Mouse (Mus musculus): ENCODE measurements at regions not wholly inside any gene's neighbourhood (a gene's known extent, or its start where the extent isn't known, plus 50 kb on each side); places are given as distances from the start of the nearest gene placed in this dataset.

DNA sequence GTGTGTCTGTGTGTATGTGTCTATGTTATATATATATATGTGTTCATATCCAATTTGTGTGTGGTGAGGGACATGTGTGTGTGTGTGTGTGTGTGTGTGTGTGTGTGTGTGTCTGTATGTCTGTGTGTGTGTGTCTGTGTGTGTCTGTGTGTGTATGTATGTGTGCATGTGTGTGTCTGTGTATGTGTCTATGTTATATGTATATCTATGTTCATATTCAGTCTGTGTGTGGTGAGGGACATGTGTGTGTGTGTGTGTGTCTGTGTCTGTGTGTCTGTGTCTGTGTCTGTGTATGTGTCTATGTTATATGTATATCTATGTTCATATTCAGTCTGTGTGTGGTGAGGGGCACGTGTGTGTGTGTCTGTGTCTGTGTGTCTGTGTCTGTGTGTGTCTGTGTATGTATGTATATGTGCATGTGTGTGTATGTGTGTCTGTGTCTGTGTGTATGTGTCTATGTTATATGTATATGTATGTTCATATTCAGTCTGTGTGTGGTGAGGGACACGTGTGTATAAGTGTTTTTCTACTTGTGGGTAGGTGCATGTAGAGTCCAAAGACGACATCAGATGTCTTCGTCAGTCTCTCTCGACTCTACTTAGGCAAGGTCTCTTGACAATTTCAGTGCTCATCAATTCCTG is 370.5 kb upstream of the Slc7a11 start:
- no peak for DNase-seq

DNA sequence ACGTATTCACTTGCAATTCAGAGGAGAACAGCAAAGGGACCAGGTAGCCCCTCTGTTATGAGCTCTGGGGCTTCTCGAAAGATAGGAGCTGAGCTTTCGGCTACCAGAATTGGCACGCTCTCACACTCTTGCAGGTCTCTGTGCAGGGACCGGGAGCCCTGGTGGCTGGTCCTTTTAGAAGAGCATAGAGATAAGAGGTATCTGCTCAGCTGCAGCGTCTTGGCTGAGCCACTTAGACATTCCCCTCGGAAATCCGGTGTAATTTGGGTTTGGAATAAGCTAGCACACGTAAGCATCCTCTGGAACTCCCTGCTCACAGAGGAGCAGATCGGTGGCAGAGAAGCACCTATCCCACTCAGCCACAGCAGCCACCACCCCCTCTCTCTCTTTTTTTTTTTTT is 372.3 kb upstream of the Slc7a11 start:
- peak; percentile 30 to 39 for DNase-seq

DNA sequence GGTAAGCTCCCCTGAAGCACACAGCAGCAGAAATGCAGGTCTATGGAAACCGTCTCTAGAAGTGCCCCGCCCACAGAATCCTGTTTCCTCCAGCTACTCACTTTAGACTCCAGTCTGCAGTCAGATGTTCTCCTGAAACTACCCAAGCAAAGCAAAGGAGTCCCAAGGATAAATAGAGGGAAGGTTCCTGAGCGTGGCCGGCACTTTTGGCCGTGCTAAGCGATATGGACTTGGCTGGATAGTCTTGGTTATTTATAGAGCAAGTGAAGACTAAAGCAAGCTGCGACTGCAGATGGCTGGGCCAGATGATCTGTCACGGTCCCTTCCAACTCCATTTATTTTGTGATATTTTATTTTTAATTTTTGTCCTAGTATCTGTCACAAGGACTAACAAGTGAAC is 373.1 kb upstream of the Slc7a11 start:
- peak; percentile 77 to 78 for DNase-seq

DNA sequence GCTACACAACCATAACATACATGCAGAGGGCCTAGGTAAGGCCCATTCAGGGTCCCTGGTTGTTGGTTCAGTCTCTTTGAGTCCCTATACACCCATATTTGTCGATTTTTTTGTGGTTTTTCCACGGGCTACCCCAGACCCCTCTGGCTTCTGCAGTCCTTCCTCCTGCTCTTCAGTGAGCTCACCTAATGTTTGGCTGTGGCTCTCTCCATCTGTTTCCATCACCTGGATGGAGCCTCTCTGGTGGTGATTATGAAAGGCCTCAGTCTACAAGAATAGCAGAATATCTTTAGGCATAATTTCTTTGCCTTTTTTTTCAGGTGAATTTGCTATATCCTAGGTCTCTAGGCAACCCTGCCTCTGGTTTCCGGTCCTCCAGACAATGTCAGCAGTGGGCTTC is 373.9 kb upstream of the Slc7a11 start:
- DNase-seq: peak in 1 of 2 experiments; percentile 46

DNA sequence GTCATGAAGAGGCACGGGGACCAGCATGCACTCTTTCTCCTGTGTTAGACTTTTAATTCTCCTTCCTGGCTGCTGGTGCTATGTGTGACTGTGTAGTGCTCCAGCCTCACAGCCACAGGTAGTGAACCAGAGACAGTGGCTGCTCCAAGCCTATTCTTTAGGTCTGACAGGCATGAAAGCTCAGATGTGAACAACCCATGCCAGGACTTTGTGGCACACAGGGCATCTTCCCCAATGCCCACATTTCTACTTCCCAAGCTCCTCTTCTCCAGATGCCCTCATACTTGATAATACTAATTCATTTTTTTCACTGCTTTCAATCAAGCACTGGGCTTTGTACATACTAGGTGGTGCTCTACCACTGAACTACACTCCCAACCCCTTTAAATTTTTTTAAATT is 377.4 kb upstream of the Slc7a11 start:
- no peak for DNase-seq

DNA sequence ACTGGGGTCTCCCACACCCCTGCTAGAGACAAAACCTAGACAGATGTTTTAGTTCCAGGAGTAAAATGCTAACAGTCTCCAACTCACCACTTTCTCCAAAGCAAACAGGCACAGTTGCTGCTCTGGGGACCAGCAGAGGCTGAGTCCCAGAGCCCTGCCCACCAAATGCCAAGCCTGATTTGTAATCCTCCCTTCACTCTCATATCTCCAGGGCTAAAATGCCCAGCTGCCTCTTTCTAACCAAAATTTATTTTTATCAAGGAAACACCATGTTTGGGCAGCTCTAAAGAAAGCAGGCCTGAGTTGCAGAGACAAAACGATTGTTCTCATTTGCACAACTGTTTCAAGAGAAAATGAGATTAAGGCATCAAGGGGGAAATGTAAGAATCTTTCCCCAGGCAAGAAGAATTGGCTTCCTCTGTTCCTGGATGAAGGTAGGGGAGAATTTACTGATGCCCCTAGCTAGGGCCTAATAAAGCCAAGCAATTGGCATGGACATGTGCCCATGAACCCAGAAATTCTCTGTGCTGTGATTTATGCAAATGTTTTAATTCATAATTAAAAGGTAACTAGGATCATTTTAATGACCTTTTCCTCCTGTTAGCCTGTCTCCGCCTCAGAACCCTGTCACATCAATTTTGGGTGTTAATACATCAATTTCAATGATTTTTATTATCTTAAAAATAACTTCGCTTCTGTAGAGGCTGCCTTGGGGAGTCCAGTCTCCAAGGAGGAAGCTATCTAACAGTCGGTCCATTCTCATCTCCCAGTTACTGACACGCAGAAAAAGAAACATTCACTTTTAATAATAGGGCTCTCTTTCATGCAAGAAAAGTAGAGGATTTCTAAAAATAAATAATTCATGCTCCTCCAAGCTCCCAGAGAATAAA is 382.4 kb upstream of the Slc7a11 start:
- no peak for DNase-seq

DNA sequence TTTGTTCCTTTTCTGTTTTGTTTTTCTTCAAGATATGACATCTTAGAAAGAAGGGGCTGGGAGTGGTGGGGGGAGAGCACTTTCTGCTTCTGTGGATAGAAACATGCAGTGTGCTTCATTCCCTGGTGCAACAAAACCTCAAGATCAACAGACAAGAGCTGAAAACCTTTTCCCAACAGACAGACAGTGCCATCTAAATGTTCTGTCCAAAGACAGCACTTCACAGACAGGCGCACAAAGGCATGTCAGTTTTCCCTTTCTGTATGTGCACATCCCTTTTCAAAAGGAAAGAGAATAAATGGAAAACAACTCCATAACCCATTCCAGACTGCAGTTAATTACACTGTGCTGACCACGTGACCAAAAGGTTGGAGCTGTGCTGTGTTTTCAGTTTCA is 383.0 kb upstream of the Slc7a11 start:
- DNase-seq: no peak

DNA sequence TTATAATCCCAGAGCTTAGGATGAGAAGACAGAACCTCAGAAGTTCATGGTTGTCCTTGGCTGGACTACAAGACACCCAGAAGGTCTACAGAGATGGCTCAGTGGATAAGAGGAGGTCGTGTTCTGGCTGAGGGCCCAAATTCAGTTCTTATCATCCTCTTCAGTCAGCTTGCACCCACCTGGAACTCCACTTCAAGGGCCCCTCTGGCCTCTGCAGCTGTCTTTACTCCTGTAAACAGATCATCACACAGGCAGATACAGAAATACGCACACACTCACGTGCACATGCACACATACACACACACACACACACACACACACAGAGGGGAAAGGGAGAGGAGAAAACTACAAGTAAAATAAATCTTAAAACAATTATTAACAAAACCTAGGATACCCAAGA is 385.8 kb upstream of the Slc7a11 start:
- DNase-seq: no peak

- no peak for DNase-seq
These were observed 387.0 kb upstream of the Slc7a11 start for GRCm38 (mm10) chr3:50830446-50830845.

DNA sequence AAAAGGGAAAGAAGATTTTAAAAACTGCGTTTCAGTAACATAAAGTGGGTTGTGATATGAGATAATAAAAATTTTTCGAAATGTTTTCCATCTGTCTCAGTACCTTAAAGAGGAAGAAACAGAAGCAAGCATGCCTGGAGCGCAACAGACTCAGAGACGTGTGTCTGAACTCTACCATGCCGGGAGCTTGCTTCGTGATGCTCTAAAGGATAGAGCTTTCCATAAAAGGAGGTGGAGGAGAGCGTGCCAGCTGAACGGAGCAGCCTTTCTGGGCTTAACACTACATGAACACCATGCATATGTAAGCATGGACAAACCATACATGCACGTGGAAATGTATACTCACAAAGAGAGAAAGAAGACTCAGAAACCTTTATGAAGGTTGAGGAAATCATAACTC is 387.5 kb upstream of the Slc7a11 start:
- DNase-seq: no peak

GRCm38 (mm10) chr3:50842216-50842615 is 382.0 kb upstream of the Noct start:
- no peak for DNase-seq

GRCm38 (mm10) chr3:50844835-50845301 is 379.4 kb upstream of the Noct start:
- DNase-seq: peak; percentile 24 to 25

DNA sequence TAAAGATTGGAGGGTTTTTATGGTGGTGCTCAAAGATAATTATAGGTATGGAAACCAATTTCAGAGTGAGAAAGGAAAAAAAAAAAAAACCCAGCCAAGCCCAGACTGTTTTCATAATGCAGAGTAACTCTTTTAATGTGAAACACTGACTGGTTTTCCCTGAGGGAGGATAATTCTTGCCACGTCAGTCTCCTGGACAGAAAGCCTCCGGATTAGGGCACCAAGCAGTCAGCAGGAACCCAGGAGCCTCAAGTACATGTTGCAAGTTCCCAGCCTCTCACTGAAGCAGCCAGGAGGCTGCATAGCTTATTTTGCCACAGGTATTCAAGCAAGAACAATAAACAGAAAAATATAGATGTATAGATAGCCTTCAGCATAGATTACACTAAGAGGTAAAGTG is 378.9 kb upstream of the Noct start:
- no peak for DNase-seq

- DNase-seq: no peak
These were observed 375.7 kb upstream of the Noct start for GRCm38 (mm10) chr3:50848528-50848927.

DNA sequence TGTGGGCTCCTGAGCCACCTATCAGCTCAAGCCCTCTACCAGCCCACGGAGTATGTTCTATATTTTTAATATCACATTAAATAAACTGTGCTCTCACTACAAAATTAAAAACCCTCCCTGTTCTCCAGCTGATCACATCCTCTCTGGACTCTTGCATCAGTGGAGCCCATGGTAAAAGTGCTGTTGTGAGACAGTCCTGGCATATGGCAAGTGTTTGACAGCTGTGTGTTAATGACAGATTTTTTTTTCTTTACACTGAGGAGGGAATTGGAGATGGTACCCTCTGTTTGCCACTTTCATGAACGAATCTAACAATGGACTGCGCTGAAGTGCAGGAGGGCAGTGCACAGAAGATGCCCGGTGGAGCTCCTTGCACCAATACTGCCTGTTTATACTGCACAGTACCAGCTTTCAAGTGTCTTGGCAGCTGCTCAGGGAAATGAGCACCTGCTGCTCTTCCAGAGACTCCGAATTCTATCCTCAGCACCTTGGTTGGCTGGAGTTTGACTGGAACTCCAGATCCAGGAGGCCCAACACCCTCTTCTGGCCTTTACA is 373.1 kb upstream of the Noct start:
- DNase-seq: peak; percentile 22 to 25

- DNase-seq: no peak
These were observed 357.1 kb upstream of the Noct start for GRCm38 (mm10) chr3:50867105-50867504.

DNA sequence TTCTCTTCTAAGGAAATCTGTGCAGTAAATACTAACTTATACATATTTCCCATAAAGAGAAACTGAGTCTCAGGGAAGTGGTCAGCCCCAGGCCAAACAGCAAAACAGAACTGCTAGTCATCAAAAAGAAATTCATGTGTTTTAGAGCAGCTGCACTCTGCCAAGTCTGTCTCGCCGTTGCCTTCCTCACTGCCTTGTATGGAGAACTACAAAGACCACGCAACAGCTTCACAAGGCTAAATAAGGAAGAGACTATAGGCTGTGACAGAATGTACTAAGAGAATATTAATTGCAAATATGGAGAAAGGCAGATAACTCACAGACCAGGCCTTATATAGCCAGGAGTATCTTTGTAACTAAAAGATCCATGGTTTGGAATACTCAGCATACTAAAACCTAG is 355.0 kb upstream of the Noct start:
- no peak for DNase-seq

- peak; percentile 66 to 79 for DNase-seq
These were observed 345.2 kb upstream of the Noct start for GRCm38 (mm10) chr3:50879050-50879449.

- DNase-seq: no peak
These were observed 344.7 kb upstream of the Noct start for GRCm38 (mm10) chr3:50879595-50879994.

DNA sequence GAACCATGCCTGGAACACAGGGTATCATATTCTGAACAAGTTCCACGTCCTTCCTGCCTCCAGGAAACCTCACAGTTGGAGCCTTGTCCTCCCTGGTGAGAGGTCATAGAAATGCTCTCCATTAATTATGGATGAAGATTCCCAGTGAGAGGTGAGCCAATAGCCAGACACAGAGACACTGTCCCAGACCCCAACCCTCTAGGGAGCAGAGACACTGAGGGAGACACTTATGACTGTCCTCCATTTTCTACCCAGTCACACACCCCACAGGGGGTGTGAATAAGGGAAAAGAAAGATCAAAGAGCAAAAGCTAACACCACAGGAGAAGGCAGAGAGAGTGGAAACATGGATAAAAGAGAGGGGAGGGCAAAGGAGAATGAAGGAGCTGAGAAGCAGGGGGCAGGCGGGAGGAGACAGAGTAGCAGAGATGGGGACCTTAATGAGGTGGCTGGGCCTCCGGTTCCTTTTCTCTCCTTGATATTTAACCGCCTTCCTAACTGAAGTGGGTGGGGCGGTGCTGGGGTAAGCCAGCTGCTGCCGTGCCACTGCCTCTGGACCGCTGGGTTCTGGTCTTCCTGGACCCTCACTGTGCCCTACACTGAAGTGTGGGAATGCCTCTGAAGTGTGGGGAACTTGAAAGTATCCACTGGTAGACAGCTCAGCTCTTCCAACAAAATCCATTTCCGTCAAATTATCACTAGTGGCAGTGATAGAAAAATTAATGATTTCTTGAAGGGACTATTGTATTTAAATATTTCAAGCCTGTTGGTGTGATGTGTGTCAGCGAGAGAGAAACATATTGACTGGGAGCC is 342.6 kb upstream of the Noct start:
- DNase-seq: peak in 1 of 2 experiments; percentile 18

DNA sequence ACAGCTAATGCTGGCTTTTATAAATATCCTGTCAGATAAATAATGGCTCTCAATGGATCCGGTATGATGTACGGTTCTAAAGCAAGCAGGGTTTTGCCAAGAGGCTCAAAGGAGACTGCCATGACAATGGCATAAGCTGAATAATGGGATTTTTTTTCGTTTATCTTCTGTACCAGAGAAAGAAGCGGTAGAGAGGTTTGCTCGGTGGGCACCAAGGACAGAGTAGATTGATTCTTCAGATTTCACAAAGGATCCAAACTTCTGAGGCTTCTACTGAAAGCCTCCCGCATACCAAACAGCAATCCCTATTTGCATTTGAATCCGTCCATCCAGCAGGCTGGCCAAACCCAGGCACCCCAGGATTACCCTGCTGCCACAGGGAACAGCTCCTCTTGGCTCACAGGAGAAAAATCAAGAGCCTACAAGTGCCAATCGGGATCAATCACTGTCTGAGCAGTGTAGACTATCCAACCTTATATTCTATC is 342.0 kb upstream of the Noct start:
- peak in 1 of 2 experiments; percentile 41 for DNase-seq

DNA sequence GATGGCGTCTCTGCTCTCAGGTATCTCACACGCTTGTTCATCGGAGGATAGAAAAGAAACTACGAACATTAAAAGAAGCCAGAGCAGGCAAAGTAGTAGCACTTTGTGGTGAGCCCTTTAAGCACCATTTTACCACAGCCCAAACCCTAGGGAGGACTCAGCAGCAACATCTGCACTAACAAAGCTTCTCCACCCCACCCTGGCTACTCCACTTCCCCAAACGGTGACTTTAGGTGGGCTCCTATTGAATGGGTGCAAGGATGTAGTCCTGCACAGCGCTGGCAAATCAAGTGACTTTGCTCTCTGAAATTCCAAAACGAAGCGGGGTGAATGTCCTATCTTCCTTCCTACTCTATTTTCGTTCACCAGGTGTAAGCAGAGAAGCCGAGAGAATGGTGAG is 337.9 kb upstream of the Noct start:
- DNase-seq: no peak

GRCm38 (mm10) chr3:50887002-50887401 is 337.2 kb upstream of the Noct start:
- DNase-seq: peak; percentile 25 to 37
